Mouse (Mus musculus) heart, embryonic 16.5 days (tissue): ENCODE data around the gene Pex5. TPM values are rescaled to one million over a fixed set of nuclear protein-coding genes. Genes with fewer than 3 reads are reported as not detected.

ENCODE experiments used
- ATAC-seq: fragments of 200-750 bp; cut with Nextera tagmentation; replicated peaks from 2 replicates; pipeline ENCODE4 v1.8.0; 2017; ENCODE audit warnings: moderate number of reproducible peaks; ENCODE audit not compliant: insufficient read depth, low FRiP score; ENCODE audit errors: extremely low read depth
- H3K27ac ChIP-seq: fragments of 300-500 bp; sonication (generic); 2 replicates; pipeline ENCODE4 v1.5.1; 2014; ENCODE audit warnings: mild to moderate bottlenecking, low read length, control low read depth, moderate library complexity
- H3K27me3 ChIP-seq: fragments of 300-500 bp; sonication (generic); 2 replicates; pipeline ENCODE4 v1.6.1; 2014; ENCODE audit warnings: low read length, mixed read lengths; ENCODE audit not compliant: control insufficient read depth, insufficient read depth
- H3K36me3 ChIP-seq: fragments of 300-500 bp; sonication (generic); 2 replicates; pipeline ENCODE4 v1.6.1; 2014; ENCODE audit not compliant: control insufficient read depth, insufficient read depth
- H3K4me1 ChIP-seq: fragments of 300-500 bp; sonication (generic); 2 replicates; pipeline ENCODE4 v1.6.1; 2014; ENCODE audit warnings: low read length, mixed read lengths; ENCODE audit not compliant: control insufficient read depth, insufficient read depth
- H3K4me2 ChIP-seq: fragments of 300-500 bp; sonication (generic); 2 replicates; pipeline ENCODE4 v1.6.1; 2014; ENCODE audit warnings: low read depth, mild to moderate bottlenecking, control low read depth, low read length
- H3K4me3 ChIP-seq: fragments of 300-500 bp; sonication (generic); 2 replicates; pipeline ENCODE4 v1.5.1; 2014; ENCODE audit warnings: mild to moderate bottlenecking, control low read depth, low read length
- H3K9ac ChIP-seq: fragments of 300-500 bp; sonication (generic); 2 replicates; pipeline ENCODE4 v1.6.1; 2014; ENCODE audit warnings: low read length, control low read depth
- H3K9me3 ChIP-seq: fragments of 300-500 bp; sonication (generic); replicated peaks from 2 replicates; pipeline ENCODE4 v1.6.1; 2016; ENCODE audit warnings: low read length; ENCODE audit not compliant: control insufficient read depth
- WGBS: fragments of 180-500 bp; shearing (Covaris S2); extraction: QIAGEN DNeasy Blood & Tissue Kit; methylation state at CpG from one replicate; pipeline ENCODE4 v1.1.7; 2014; 5-methylcytosine and 5-hydroxymethylcytosine counted together
- polyA plus RNA-seq: library from polyadenylated mRNA; unstranded; fragments of >200 nt; fragmentation: Nextera tagmentation; extraction: Ambion mirVana; gene quantifications from 2 replicates; pipeline ENCODE4 v1.2.1, GENCODE M21; 2015

Pex5 gene
- polyA plus RNA-seq, 1 experiment from 2014 or later = 28.8 TPM

DNA sequence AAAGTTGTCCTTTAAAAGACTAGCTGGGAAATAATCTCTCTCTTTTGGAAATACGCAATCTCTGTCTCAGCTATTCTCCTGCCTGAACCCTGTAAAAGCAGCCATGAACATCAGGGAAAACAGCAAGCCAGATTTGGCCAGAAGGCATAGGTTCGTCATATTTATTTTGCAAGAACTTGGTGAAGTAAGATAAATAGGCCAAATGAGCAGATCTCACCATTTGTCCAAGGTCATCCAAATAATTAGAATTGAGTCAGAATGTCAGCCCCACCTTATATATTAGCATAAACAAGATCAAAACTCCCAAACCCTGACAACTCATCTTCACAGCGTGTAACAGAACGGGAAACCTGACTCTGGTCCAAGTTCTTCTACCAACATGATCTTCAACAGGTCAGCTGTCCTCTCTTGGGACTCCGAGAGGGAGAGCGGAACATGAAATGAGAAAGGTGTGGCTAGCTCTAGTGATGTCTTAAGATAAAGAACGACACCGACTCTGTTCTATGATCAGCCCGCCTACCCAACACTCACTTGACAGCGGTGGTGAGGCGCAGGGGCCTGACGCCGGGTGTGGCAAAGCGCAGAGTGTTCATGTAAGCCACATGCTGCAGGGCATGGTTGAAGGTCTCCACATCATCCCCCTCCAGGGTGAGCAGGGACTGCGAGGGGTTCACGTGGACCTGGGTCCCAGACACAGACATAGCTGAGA lies 34.2 kb upstream of the Pex5 start:
- Histone ChIP-seq H3K4me3 (no peak overlapping the region), H3K9me3 (no peaks in the 10 kb centered on the region), H3K4me2 (no peak overlapping the region), H3K27me3 (no peaks in the 10 kb centered on the region), H3K27ac (no peak overlapping the region), H3K9ac (no peak overlapping the region), H3K36me3 (no peaks in the 10 kb centered on the region), H3K4me1 (no peaks in the 10 kb centered on the region)
- ATAC-seq = no peak
- WGBS = 87% methylated on average over 16 of the region's 16 CpGs

DNA sequence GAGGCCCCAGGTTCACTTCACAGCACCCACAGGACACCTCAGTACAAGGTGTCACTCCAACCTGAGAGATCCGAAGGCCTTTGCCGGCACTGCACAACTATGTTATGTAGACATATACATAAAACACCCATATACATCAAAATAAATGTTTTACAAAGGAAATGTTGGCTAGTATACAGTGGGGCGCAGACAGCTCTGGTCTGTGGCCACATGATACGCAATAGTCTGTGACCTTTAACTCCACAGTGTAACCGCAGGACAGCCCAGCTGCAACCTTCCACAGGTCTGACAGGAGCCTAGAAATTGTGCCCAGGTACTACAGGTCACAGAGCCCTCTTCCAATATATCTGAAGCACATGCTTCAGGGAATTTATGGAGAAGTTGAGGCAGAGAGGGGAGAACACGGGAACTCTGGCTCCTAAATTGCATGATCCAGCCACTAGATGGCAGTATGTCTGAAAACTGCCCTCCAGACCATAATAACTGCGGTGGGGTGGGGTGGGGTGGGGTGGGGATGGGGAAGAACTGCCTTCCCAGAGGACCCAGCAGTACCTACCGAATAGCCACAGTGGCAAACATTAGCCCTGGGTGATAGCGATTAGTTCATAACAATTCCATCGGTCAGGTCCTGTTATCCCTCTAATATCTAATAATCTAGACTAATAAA lies 33.5 kb upstream of the Pex5 start:
- no peak for ATAC-seq
- Histone ChIP-seq H3K4me2 (no peak overlapping the region), H3K27me3 (no peaks in the 10 kb centered on the region), H3K36me3 (no peaks in the 10 kb centered on the region), H3K9me3 (no peaks in the 10 kb centered on the region), H3K4me1 (no peaks in the 10 kb centered on the region), H3K4me3 (no peak overlapping the region), H3K27ac (no peak overlapping the region), H3K9ac (no peak overlapping the region)
- WGBS = 71% methylated on average over 10 of the region's 10 CpGs

DNA sequence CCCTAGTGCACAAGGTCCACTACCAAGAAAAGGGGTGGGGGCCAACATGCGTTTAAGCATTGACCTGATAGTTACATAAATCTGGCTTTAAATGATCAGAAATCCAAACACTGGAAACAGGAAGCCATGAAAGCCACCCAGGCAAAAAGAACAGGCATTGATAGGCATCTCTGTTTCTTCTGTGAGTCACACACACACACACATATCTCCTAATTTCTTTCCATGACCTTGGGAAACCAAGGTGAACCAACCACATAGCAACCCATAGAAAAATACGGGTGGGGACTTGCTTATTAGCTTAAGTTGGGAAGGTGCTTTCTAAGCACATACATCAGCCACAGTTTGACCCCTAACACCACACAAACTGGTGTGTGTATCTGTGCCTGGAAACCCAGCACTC lies 32.5 kb upstream of the Pex5 start:
- no peak for ATAC-seq

DNA sequence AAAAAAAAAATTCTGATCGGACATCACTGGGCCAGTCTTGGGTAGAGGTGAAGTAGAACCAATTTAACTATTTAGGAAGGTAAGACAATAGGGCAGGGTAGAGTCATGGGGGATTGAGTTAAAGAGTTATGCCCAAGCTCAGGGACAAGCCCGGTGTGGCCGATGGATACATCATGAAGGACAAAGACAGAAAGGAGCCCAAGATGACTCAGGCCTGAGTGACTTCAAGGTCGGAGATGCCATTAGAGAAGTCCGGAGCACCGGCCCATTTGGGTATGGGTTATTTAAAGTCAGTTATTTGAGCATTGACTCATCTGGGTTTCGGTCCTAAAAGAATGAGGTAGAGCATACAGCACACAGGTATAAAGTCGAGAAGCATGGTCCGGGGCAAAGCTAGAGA lies 31.6 kb upstream of the Pex5 start:
- no peak overlapping the region for H3K4me2 ChIP-seq
- no peaks in the 10 kb centered on the region for H3K9me3 ChIP-seq
- H3K27me3 ChIP-seq = no peaks in the 10 kb centered on the region
- no peaks in the 10 kb centered on the region for H3K4me1 ChIP-seq
- H3K9ac ChIP-seq = no peak overlapping the region
- H3K4me3 ChIP-seq = no peak overlapping the region
- H3K36me3 ChIP-seq = no peaks in the 10 kb centered on the region
- no peak for ATAC-seq
- 89% methylated on average over 9 of the region's 9 CpGs for WGBS
- no peak overlapping the region for H3K27ac ChIP-seq

More for the DNA sequence above, 32.5 kb upstream of the Pex5 start:
- Histone ChIP-seq H3K9me3 (no peaks in the 10 kb centered on the region), H3K27me3 (no peaks in the 10 kb centered on the region), H3K36me3 (no peaks in the 10 kb centered on the region), H3K4me3 (no peak overlapping the region), H3K4me1 (no peaks in the 10 kb centered on the region), H3K4me2 (no peak overlapping the region), H3K9ac (no peak overlapping the region), H3K27ac (no peak overlapping the region)
- WGBS = 75% methylated on average over 2 of the region's 2 CpGs

DNA sequence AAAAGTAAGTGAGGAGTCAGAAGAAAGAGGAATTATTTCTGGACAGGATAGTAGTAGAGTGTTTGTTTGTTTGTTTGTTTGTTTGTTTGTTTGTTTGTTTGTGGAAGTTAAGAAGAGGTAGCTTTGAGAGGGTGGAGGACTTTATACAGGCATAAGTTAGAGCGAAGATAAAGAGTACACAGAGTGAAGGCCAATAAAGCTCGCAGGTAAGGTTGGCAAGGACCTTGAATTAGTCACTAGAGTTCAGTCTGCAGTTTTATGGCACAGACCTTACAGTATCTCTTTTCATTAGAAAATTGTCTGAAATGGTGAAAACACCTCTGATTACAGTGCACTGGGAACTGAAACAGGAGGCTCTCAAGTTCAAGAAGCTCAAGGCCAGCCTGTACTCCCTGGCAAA lies 31.2 kb upstream of the Pex5 start:
- Histone ChIP-seq H3K4me1 (no peaks in the 10 kb centered on the region), H3K9ac (no peak overlapping the region), H3K27me3 (no peaks in the 10 kb centered on the region), H3K9me3 (no peaks in the 10 kb centered on the region), H3K36me3 (no peaks in the 10 kb centered on the region), H3K4me2 (no peak overlapping the region), H3K27ac (no peak overlapping the region), H3K4me3 (no peak overlapping the region)
- ATAC-seq = no peak
- WGBS = 90% methylated on average over 2 of the region's 2 CpGs

DNA sequence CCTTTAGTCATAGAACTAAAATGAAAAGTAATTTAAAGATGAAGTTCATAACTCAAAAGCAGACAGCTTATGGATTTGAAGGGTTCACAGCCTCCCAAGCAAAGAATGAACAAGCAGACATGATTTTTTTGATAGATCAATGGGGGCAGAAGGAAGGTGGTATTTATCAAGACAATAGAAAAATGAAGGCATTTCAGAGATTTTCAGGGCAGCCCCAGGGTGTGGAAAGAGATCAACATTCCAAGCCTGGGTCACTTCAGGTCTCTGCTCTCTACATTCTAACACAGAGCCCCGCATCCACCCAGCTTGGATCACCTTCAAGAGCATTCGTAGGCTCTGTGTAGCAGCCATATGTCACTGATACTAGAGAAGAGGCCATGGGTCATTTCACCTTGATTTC lies 28.5 kb upstream of the Pex5 start:
- no peak overlapping the region for H3K4me3 ChIP-seq
- H3K4me2 ChIP-seq = no peak overlapping the region
- no peaks in the 10 kb centered on the region for H3K36me3 ChIP-seq
- no peak overlapping the region for H3K9ac ChIP-seq
- no peaks in the 10 kb centered on the region for H3K9me3 ChIP-seq
- H3K27me3 ChIP-seq = no peaks in the 10 kb centered on the region
- ATAC-seq = no peak
- WGBS = 78% methylated on average over 2 of the region's 2 CpGs
- H3K27ac ChIP-seq = no peak overlapping the region
- no peaks in the 10 kb centered on the region for H3K4me1 ChIP-seq

DNA sequence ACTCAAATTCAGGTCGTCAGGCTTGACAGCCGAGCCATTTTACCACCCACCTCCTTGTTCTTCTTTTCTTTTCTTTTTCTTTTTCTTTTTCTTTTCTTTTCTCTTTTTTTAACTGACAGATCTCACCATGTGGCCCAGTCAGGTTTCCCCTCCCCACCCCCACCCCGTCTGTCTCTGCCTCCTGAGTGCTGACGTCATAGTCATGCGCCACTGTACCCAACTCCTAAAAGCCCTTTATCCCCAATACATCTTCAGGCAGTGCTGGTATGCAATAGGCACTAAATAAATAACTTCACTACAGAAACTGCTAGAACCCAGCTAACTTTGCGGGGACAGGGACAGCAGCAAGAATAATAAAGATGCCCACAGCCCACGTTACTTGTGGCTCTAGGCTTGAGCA lies 21.4 kb upstream of the Pex5 start:
- 79% methylated on average over 7 of the region's 7 CpGs for WGBS

DNA sequence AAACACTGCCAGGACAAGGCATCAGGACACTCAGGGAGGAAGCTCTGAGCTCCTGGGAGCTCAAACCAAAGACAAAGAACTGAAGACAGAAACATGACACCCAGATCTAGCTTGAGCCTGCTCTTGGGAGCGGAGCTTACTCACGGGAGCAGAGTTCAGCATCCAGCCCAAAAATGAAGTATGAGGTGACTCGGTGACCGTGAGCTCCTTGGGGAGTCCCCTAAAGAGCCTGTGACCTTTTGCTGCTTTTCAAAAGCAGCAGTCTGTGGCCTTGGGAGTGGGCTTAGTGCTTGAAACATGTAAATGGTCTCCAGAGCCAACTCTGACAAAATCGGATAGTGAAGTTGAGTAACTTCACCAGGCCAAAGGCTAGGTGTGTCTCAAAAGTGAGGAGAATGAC lies 20.3 kb upstream of the Pex5 start:
- 82% methylated on average over 5 of the region's 5 CpGs for WGBS
- Histone ChIP-seq H3K27ac (no peak overlapping the region), H3K9ac (no peak overlapping the region), H3K4me1 (no peaks in the 10 kb centered on the region), H3K27me3 (peaks cover 25% of the 10 kb centered on the region), H3K36me3 (no peaks in the 10 kb centered on the region), H3K9me3 (no peaks in the 10 kb centered on the region), H3K4me3 (no peak overlapping the region), H3K4me2 (no peak overlapping the region)
- ATAC-seq = no peak

More for the DNA sequence above, 21.4 kb upstream of the Pex5 start:
- Histone ChIP-seq H3K9ac (no peak overlapping the region), H3K9me3 (no peaks in the 10 kb centered on the region), H3K4me1 (no peaks in the 10 kb centered on the region), H3K36me3 (no peaks in the 10 kb centered on the region), H3K4me3 (no peak overlapping the region), H3K27me3 (peaks cover 22% of the 10 kb centered on the region), H3K27ac (no peak overlapping the region), H3K4me2 (no peak overlapping the region)
- no peak for ATAC-seq

DNA sequence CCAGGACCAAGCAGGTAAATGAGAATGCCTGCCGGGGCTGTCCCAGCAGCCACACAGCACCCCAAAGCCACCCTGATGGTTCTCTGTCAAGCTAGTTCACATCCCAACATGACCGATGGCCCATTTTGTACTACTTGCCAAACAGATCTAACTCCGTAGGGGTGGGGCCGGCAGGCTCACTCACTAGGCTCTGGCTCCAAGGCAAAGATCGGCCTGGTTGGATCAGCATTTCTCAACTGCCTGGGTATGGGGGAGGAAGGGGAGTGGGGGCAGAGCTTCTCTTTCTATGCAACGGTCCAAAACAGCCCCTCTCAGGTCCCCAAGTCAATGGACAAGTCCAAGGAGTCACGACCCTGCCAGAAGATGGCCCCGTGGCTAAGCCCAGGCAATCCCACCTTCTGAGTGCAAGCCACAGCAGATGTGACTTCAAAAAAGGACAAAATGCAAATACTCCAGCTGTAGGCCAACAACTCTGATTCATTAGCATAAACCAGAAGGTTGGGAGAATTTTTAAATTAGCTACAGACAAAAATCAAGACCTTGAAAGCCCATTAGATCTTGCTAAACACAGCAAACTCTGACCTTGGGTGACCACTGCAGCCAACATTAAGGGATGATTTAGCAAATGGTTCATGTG lies 18.9 kb upstream of the Pex5 start:
- H3K4me2 ChIP-seq = no peak overlapping the region
- H3K4me3 ChIP-seq = no peak overlapping the region
- H3K9me3 ChIP-seq = no peaks in the 10 kb centered on the region
- no peaks in the 10 kb centered on the region for H3K4me1 ChIP-seq
- WGBS = 87% methylated on average over 8 of the region's 8 CpGs
- H3K36me3 ChIP-seq = no peaks in the 10 kb centered on the region
- no peak overlapping the region for H3K9ac ChIP-seq
- no peak overlapping the region for H3K27ac ChIP-seq
- ATAC-seq = no peak
- peaks cover 36% of the 10 kb centered on the region for H3K27me3 ChIP-seq
